Mouse (Mus musculus): ENCODE data around the gene Cyyr1.

DNA sequence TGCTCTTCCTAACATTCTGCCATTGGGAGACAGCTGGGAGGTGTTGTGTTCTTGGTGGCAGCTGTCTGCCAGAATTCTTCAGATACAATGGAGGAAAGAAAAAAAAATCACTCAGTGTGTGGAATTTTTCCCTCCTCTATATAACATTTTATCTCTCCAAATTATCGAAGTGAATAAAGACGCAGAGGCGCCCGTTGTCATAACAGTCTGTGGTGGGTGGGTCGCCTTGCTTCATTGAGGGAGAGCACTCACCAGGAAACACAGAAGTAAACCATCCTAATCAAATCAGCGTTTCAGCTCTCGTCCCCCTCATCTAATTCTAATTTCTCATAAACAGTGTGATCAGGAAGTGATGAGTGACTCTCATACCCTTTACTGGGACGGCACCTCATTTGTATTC, 17.1 kb downstream of the Cyyr1 start:
- TF ChIP-seq CTCF (IDR thresholded peaks at IDR 0.05; ENCODE audit: extremely low read depth, insufficient read depth, low read length) (no peak), POLR2A (IDR thresholded peaks at IDR 0.05; ENCODE audit: extremely low read depth, insufficient read depth, low read length) (no peak)
